Comparison of ENCODE assay signal across 9 mouse cellular contexts in genomic region chr5:21586763-21587162, GRCm38 (mm10). TPM values are rescaled to one million over a fixed set of nuclear protein-coding genes. Genes with fewer than 3 reads are reported as not detected.
DNase-seq lines count a peak whose midpoint lies in the region; ATAC-seq and TF ChIP-seq lines count a peak whose summit lies in the region.
"Had no signal": no experiment of that assay in that cellular context is flagged by ENCODE, and none has a peak within 500 bp of the region (broad histone marks: within the 10 kb centered on the region; RNA-seq: fewer than 3 reads in every experiment).

No protein-coding gene starts in this region.

- no peaks in the 10 kb centered on the region for H3K4me1 ChIP-seq in forebrain, embryonic 11.5 days (replicated peaks; ENCODE audit: control insufficient read depth, insufficient read depth, low read length)
- H3K4me1 ChIP-seq in forebrain, embryonic 12.5 days = no peaks in the 10 kb centered on the region
- no peaks in the 10 kb centered on the region for H3K4me1 ChIP-seq in forebrain, postnatal 0 days (ENCODE audit: insufficient read depth)
- no peaks in the 10 kb centered on the region; a peak in 1 of 4 replicates for H3K4me1 ChIP-seq in liver, embryonic 14.5 days (replicated peaks; ENCODE audit: control insufficient read depth in 2 of 2, insufficient read depth in 2 of 2, low read length in 1 of 2)

- H3K4me3 ChIP-seq in forebrain, embryonic 11.5 days (ENCODE audit: low read depth, low read length) = no peak overlapping the region
- no peak overlapping the region for H3K4me3 ChIP-seq in forebrain, embryonic 12.5 days (replicated peaks)
- H3K4me3 ChIP-seq in forebrain, postnatal 0 days (ENCODE audit: low read depth, low read length) = no peak overlapping the region
- H3K4me3 ChIP-seq in liver, embryonic 14.5 days (ENCODE audit: insufficient read depth in 1 of 2, low read depth in 2 of 2, low read length in 2 of 2) = no peak overlapping the region
- H3K4me3 ChIP-seq: limb, embryonic 15.5 days had no signal

- WGBS in forebrain, embryonic 11.5 days = 60% methylated on average over 6 of the region's 6 CpGs
- 55% methylated on average over 6 of the region's 6 CpGs for WGBS in forebrain, embryonic 12.5 days
- 55% methylated on average over 6 of the region's 6 CpGs for WGBS in forebrain, postnatal 0 days
- WGBS in liver, embryonic 14.5 days (ENCODE audit: insufficient replicate concordance) = 29% methylated on average over 6 of the region's 6 CpGs

- no peaks in the 10 kb centered on the region for H3K27me3 ChIP-seq in forebrain, embryonic 11.5 days (ENCODE audit: control insufficient read depth, insufficient read depth, low read length)
- no peaks in the 10 kb centered on the region for H3K27me3 ChIP-seq in forebrain, embryonic 12.5 days
- no peaks in the 10 kb centered on the region for H3K27me3 ChIP-seq in forebrain, postnatal 0 days (ENCODE audit: insufficient read depth, low read length)
- no peaks in the 10 kb centered on the region for H3K27me3 ChIP-seq in liver, embryonic 14.5 days (ENCODE audit: control insufficient read depth, insufficient read depth, low read length)
- H3K27me3 ChIP-seq: limb, embryonic 15.5 days had no signal

- H3K27ac ChIP-seq in forebrain, embryonic 11.5 days (ENCODE audit: low read depth, low read length) = no peak overlapping the region
- H3K27ac ChIP-seq in forebrain, embryonic 12.5 days = no peak overlapping the region
- H3K27ac ChIP-seq in forebrain, postnatal 0 days (ENCODE audit: low read depth, low read length) = no peak overlapping the region
- H3K27ac ChIP-seq in liver, embryonic 14.5 days = no peak overlapping the region
- H3K27ac ChIP-seq: limb, embryonic 15.5 days had no signal

- no peak for ATAC-seq in forebrain, embryonic 11.5 days (replicated peaks; ENCODE audit: low FRiP score)
- ATAC-seq in forebrain, embryonic 12.5 days (ENCODE audit: low FRiP score) = no peak
- peak; percentile 32; the same call in 1 of the 2 replicates for ATAC-seq in forebrain, postnatal 0 days
- no peak for ATAC-seq in liver, embryonic 14.5 days (ENCODE audit: insufficient read depth)

- H3K4me2 ChIP-seq in forebrain, embryonic 11.5 days (ENCODE audit: low read depth, low read length, severe bottlenecking) = no peak overlapping the region
- H3K4me2 ChIP-seq in forebrain, embryonic 12.5 days = no peak overlapping the region
- H3K4me2 ChIP-seq in forebrain, postnatal 0 days (ENCODE audit: low read depth) = no peak overlapping the region
- H3K4me2 ChIP-seq in liver, embryonic 14.5 days (ENCODE audit: low read depth) = no peak overlapping the region
- H3K4me2 ChIP-seq: limb, embryonic 15.5 days had no signal

- no peaks in the 10 kb centered on the region for H3K36me3 ChIP-seq in forebrain, embryonic 11.5 days (ENCODE audit: control insufficient read depth, insufficient read depth, low read length)
- H3K36me3 ChIP-seq in forebrain, embryonic 12.5 days (replicated peaks) = no peaks in the 10 kb centered on the region
- H3K36me3 ChIP-seq in forebrain, postnatal 0 days (ENCODE audit: insufficient read depth) = no peaks in the 10 kb centered on the region
- no peaks in the 10 kb centered on the region for H3K36me3 ChIP-seq in liver, embryonic 14.5 days (replicated peaks; ENCODE audit: control insufficient read depth, insufficient read depth, low read depth)
- H3K36me3 ChIP-seq: limb, embryonic 15.5 days had no signal

- DNase-seq in forebrain, embryonic 11.5 days (ENCODE audit: low spot score) = peak; percentile 65
- DNase-seq in ovary, postnatal 36 days (ENCODE audit: low spot score) = peak; percentile 34
- DNase-seq in ovary, postnatal 10 days (ENCODE audit: low spot score) = no peak
- peak; percentile 58 for DNase-seq in adrenal gland, postnatal 25 days
- DNase-seq in forebrain, postnatal 0 days = peak; percentile 58
- DNase-seq in liver, embryonic 14.5 days (ENCODE audit: low read depth in 3 of 3, low spot score in 3 of 3) = peak in 1 of 3 experiments; percentile 6
- DNase-seq in spleen, postnatal 4 days (ENCODE audit: low spot score in 2 of 2) = peak; percentile 41 to 75

- H3K9ac ChIP-seq in forebrain, embryonic 11.5 days (ENCODE audit: low read length) = no peak overlapping the region
- H3K9ac ChIP-seq in forebrain, embryonic 12.5 days = no peak overlapping the region
- no peak overlapping the region for H3K9ac ChIP-seq in forebrain, postnatal 0 days
- H3K9ac ChIP-seq in liver, embryonic 14.5 days (replicated peaks) = no peak overlapping the region
- H3K9ac ChIP-seq: limb, embryonic 15.5 days had no signal

- TF ChIP-seq EP300 in liver, embryonic 14.5 days (IDR thresholded peaks at IDR 0.05; ENCODE audit: low read depth) = no peak

- TF ChIP-seq CTCF in forebrain, postnatal 0 days (IDR thresholded peaks at IDR 0.05; ENCODE audit: low read depth) = peak; percentile 71
- TF ChIP-seq CTCF in liver, embryonic 14.5 days (IDR thresholded peaks at IDR 0.05; ENCODE audit: low read depth) = peak; percentile 76

- H3K9me3 ChIP-seq in forebrain, embryonic 11.5 days (ENCODE audit: control insufficient read depth, low read length) = no peaks in the 10 kb centered on the region
- H3K9me3 ChIP-seq in forebrain, embryonic 12.5 days = no peaks in the 10 kb centered on the region
- H3K9me3 ChIP-seq in forebrain, postnatal 0 days (ENCODE audit: low read length) = no peaks in the 10 kb centered on the region
- H3K9me3 ChIP-seq in liver, embryonic 14.5 days (ENCODE audit: control insufficient read depth, low read length) = no peaks in the 10 kb centered on the region
- H3K9me3 ChIP-seq: limb, embryonic 15.5 days had no signal

RNA-seq across cellular contexts. Expression of gene Lrrc17, which starts 43.4 kb away (rescaled TPM):
- 15.3 and 17.6 TPM in 2 replicates for polyA plus RNA-seq in forebrain, embryonic 11.5 days (2014; fragmentation: Nextera tagmentation; extraction: Ambion mirVana)
- polyA plus RNA-seq in forebrain, embryonic 12.5 days (2016; fragmentation: Nextera tagmentation; extraction: Ambion mirVana) = 14.1 and 16.8 TPM in 2 replicates
- total RNA-seq in adrenal gland, postnatal 25 days (2021) = 0.57 and 1.1 TPM in 2 replicates
- total RNA-seq in forebrain, postnatal 0 days (2014; rRNA removed) = 2.0 and 7.9 TPM in 2 replicates
- polyA plus RNA-seq in forebrain, postnatal 0 days (2015; fragmentation: Nextera tagmentation; extraction: Ambion mirVana) = 3.1 and 4.9 TPM in 2 replicates
- polyA plus RNA-seq in liver, embryonic 14.5 days (2012; rRNA removed) = 0.43 and 0.93 TPM in 2 replicates
- polyA plus RNA-seq in liver, embryonic 14.5 days (2014; fragmentation: Nextera tagmentation; extraction: Ambion mirVana) = 0.85 and 1.1 TPM in 2 replicates

RNA-seq across cellular contexts. Expression of gene Fbxl13, which starts 58.7 kb away (rescaled TPM):
- polyA plus RNA-seq in forebrain, embryonic 11.5 days (2014; fragmentation: Nextera tagmentation; extraction: Ambion mirVana) = 0.15 TPM in 1 of 2 replicates, not detected in the other
- 0.22 and 0.32 TPM in 2 replicates for polyA plus RNA-seq in forebrain, embryonic 12.5 days (2016; fragmentation: Nextera tagmentation; extraction: Ambion mirVana)
- total RNA-seq in adrenal gland, postnatal 25 days (2021) = not detected in 2 replicates
- 0.29 and 0.46 TPM in 2 replicates for total RNA-seq in forebrain, postnatal 0 days (2014; rRNA removed)
- 0.43 and 0.46 TPM in 2 replicates for polyA plus RNA-seq in forebrain, postnatal 0 days (2015; fragmentation: Nextera tagmentation; extraction: Ambion mirVana)
- polyA plus RNA-seq in liver, embryonic 14.5 days (2012; rRNA removed) = 0.08 and 0.14 TPM in 2 replicates
- 0.05 and 0.24 TPM in 2 replicates for polyA plus RNA-seq in liver, embryonic 14.5 days (2014; fragmentation: Nextera tagmentation; extraction: Ambion mirVana)
- polyA plus RNA-seq: limb, embryonic 15.5 days had no signal

RNA-seq across cellular contexts. Expression of gene Armc10, which starts 58.9 kb away (rescaled TPM):
- polyA plus RNA-seq in forebrain, embryonic 11.5 days (2014; fragmentation: Nextera tagmentation; extraction: Ambion mirVana) = 93.1 and 93.2 TPM in 2 replicates
- 75.4 and 80.1 TPM in 2 replicates for polyA plus RNA-seq in forebrain, embryonic 12.5 days (2016; fragmentation: Nextera tagmentation; extraction: Ambion mirVana)
- 25.9 and 33.4 TPM in 2 replicates for total RNA-seq in adrenal gland, postnatal 25 days (2021)
- total RNA-seq in forebrain, postnatal 0 days (2014; rRNA removed) = 108 and 118 TPM in 2 replicates
- polyA plus RNA-seq in forebrain, postnatal 0 days (2015; fragmentation: Nextera tagmentation; extraction: Ambion mirVana) = 48.8 and 51.0 TPM in 2 replicates
- polyA plus RNA-seq in liver, embryonic 14.5 days (2012; rRNA removed) = 7.2 and 9.0 TPM in 2 replicates
- polyA plus RNA-seq in liver, embryonic 14.5 days (2014; fragmentation: Nextera tagmentation; extraction: Ambion mirVana) = 7.2 and 7.4 TPM in 2 replicates
